Mouse (Mus musculus) testis, adult 2 months (tissue): Measurements from ENCODE around the gene Tmigd3. TPM values are rescaled to one million over a fixed set of nuclear protein-coding genes. Genes with fewer than 3 reads are reported as not detected.

Source experiments
- H3K27ac ChIP-seq: fragments of 200-500 bp; 2 replicates; pipeline ENCODE4 v1.5.1; 2012; ENCODE audit warnings: low read depth, low read length; ENCODE audit not compliant: control insufficient read depth, insufficient read depth
- H3K27me3 ChIP-seq: fragments of 200-500 bp; 2 replicates; pipeline ENCODE4 v1.6.1; 2012; ENCODE audit warnings: mild to moderate bottlenecking, low read length, moderate library complexity; ENCODE audit not compliant: control insufficient read depth, insufficient read depth
- H3K36me3 ChIP-seq: fragments of 200-500 bp; 2 replicates; pipeline ENCODE4 v1.6.1; 2012; ENCODE audit warnings: mild to moderate bottlenecking, low read length; ENCODE audit not compliant: control insufficient read depth, insufficient read depth
- H3K4me1 ChIP-seq: fragments of 200-500 bp; 2 replicates; pipeline ENCODE4 v1.6.1; 2012; ENCODE audit warnings: low read length; ENCODE audit not compliant: control insufficient read depth, insufficient read depth
- H3K4me3 ChIP-seq: fragments of 200-500 bp; 2 replicates; pipeline ENCODE4 v1.5.1; 2012; ENCODE audit warnings: low read depth, mild to moderate bottlenecking, low read length, moderate library complexity, mixed read lengths; ENCODE audit not compliant: control insufficient read depth
- CTCF ChIP-seq: fragments of 200-500 bp; IDR thresholded peaks from 2 replicates; pipeline ENCODE4 v1.5.1; 2012; ENCODE audit warnings: low read depth, mild to moderate bottlenecking, inconsistent platforms, low read length, moderate library complexity; ENCODE audit not compliant: control insufficient read depth, insufficient read depth, insufficient replicate concordance
- POLR2A ChIP-seq: fragments of 200-500 bp; IDR thresholded peaks from 2 replicates; pipeline ENCODE4 v1.6.1; 2012; ENCODE audit warnings: low read depth, mild to moderate bottlenecking, inconsistent platforms, low read length, moderate library complexity; ENCODE audit not compliant: control insufficient read depth
- polyA plus RNA-seq: library from polyadenylated mRNA; depleted of rRNA; stranded (reverse); fragments of >200 nt; gene quantifications from 2 replicates; pipeline ENCODE4 v1.2.3, GENCODE M21; 2012

Tmigd3 gene
- polyA plus RNA-seq, 1 experiment = 388 TPM

- TF ChIP-seq POLR2A = no peak
- no peak for TF ChIP-seq CTCF
- Histone ChIP-seq H3K4me1 (no peaks in the 10 kb centered on the region), H3K36me3 (no peaks in the 10 kb centered on the region), H3K27ac (no peak overlapping the region), H3K4me3 (no peak overlapping the region), H3K27me3 (no peaks in the 10 kb centered on the region)
Observed at GRCm38 (mm10) chr3:105927561-105928194, 57.0 kb downstream of the Tmigd3 start.

GRCm38 (mm10) chr3:105928195-105928569 lies 57.5 kb downstream of the Tmigd3 start:
- TF ChIP-seq CTCF (no peak), POLR2A (no peak)
- Histone ChIP-seq H3K27me3 (no peaks in the 10 kb centered on the region), H3K36me3 (no peaks in the 10 kb centered on the region), H3K27ac (no peak overlapping the region), H3K4me3 (no peak overlapping the region), H3K4me1 (no peaks in the 10 kb centered on the region)

- TF ChIP-seq POLR2A (no peak), CTCF (no peak)
- Histone ChIP-seq H3K36me3 (no peaks in the 10 kb centered on the region), H3K4me3 (no peak overlapping the region), H3K4me1 (no peaks in the 10 kb centered on the region), H3K27ac (no peak overlapping the region), H3K27me3 (no peaks in the 10 kb centered on the region)
Observed at GRCm38 (mm10) chr3:105928781-105929180, 58.1 kb downstream of the Tmigd3 start.

- no peak for TF ChIP-seq CTCF
- TF ChIP-seq POLR2A = no peak
- Histone ChIP-seq H3K27ac (no peak overlapping the region), H3K27me3 (no peaks in the 10 kb centered on the region), H3K4me1 (no peaks in the 10 kb centered on the region), H3K4me3 (no peak overlapping the region), H3K36me3 (no peaks in the 10 kb centered on the region)
Observed at GRCm38 (mm10) chr3:105929821-105930220, 59.1 kb downstream of the Tmigd3 start.

- TF ChIP-seq POLR2A (no peak), CTCF (no peak)
- Histone ChIP-seq H3K4me3 (no peak overlapping the region), H3K27me3 (no peaks in the 10 kb centered on the region), H3K4me1 (no peaks in the 10 kb centered on the region), H3K36me3 (no peaks in the 10 kb centered on the region), H3K27ac (no peak overlapping the region)
Observed at GRCm38 (mm10) chr3:105931095-105931494, 60.4 kb downstream of the Tmigd3 start.

GRCm38 (mm10) chr3:105932240-105933071 lies 61.8 kb downstream of the Tmigd3 start, which contains the start of gene I830077J02Rik:
I830077J02Rik (minus strand) TSS chr3:105932664.
- TF ChIP-seq CTCF (no peak), POLR2A (no peak)
- Histone ChIP-seq H3K27me3 (no peaks in the 10 kb centered on the region), H3K4me1 (no peaks in the 10 kb centered on the region), H3K27ac (no peak within 1 kb of the TSS), H3K36me3 (no peaks in the 10 kb centered on the region), H3K4me3 (no peak within 1 kb of the TSS)

- no peak overlapping the region for H3K27ac ChIP-seq
- H3K36me3 ChIP-seq = no peaks in the 10 kb centered on the region
- TF ChIP-seq CTCF (no peak), POLR2A (no peak)
- H3K27me3 ChIP-seq = no peaks in the 10 kb centered on the region
- no peak overlapping the region for H3K4me3 ChIP-seq
- no peaks in the 10 kb centered on the region for H3K4me1 ChIP-seq
Observed at GRCm38 (mm10) chr3:105933926-105934325, 63.2 kb downstream of the Tmigd3 start.
